Mouse (Mus musculus): Measurements from ENCODE around the gene Usp45. TPM values are rescaled to one million over a fixed set of nuclear protein-coding genes. Genes with fewer than 3 reads are reported as not detected.

Gene Usp45
- total RNA-seq, 2 experiments from 2014 or later: 21.2 to 22.3 TPM

DNA sequence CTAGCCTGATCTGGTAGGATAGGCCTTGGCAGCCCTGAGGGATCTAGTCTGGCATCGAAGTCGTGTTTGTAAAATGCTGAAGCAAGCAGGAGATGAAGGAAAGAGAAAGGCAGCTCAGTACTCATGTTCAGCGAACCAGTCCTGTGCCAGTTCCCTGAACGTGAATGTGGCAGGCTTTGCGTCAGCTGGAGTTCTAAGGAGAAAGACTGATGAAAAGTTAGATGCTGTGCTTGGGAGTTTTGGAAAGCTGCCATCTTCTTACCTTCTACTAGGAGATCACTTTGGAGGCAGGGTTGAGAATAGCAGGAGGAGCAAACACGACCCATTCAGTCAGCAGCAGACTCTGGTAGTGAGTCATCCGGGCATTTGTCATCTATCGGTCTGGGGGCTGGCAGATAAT, 118.9 kb downstream of the Usp45 start:
- DNase-seq: no peak
- no peak for TF ChIP-seq CTCF (IDR thresholded peaks at IDR 0.05)

More for the DNA sequence above, 118.9 kb downstream of the Usp45 start:
- H3K4me3 ChIP-seq: no peak overlapping the region
- H3K27ac ChIP-seq: no peak overlapping the region
- intact Hi-C loops (cut with DNase I): no loop called here

Other genes with a start within 250 kb of the Usp45 start
- not detected for gene Prdm13, start 81.2 kb upstream of the Usp45 start, total RNA-seq (2021)
- 10 to 100 TPM; 10.1 to 11.8 TPM for gene Ccnc, start 39.5 kb upstream of the Usp45 start, total RNA-seq (2021)
- 10 to 100 TPM; 10.8 to 15.1 TPM for gene Tstd3, start 56 bp downstream of the Usp45 start, total RNA-seq (2021)
- gene Pnisr, start 80.4 kb downstream of the Usp45 start, total RNA-seq (2021): 10 to 100 TPM; 48.9 to 49.2 TPM
- gene Coq3, start 112.5 kb downstream of the Usp45 start, total RNA-seq (2021): 10 to 100 TPM; 12.3 to 22.2 TPM
- gene Faxc, start 164.2 kb downstream of the Usp45 start, total RNA-seq (2021): under 1 TPM; 0.89 to 0.98 TPM